Mouse (Mus musculus) stomach, postnatal 0 days (tissue): Measurements from ENCODE around the gene Bcas3. TPM values are rescaled to one million over a fixed set of nuclear protein-coding genes. Genes with fewer than 3 reads are reported as not detected.

Source experiments
- ATAC-seq: fragments of 200-750 bp; cut with Nextera tagmentation; 2 replicates; pipeline ENCODE4 v1.8.0; 2017; ENCODE audit not compliant: low FRiP score, low TSS enrichment
- DNase-seq: peaks from one replicate; pipeline ENCODE4 v3.0.0-alpha.2; 2016; ENCODE audit warnings: low spot score
- H3K27ac ChIP-seq: fragments of 300-500 bp; sonication (generic); replicated peaks from 2 replicates; pipeline ENCODE4 v1.5.1; 2014; ENCODE audit warnings: mild to moderate bottlenecking, control low read depth
- H3K27me3 ChIP-seq: fragments of 300-500 bp; sonication (generic); 2 replicates; pipeline ENCODE4 v1.6.1; 2014; ENCODE audit warnings: low read length; ENCODE audit not compliant: control insufficient read depth, insufficient read depth
- H3K36me3 ChIP-seq: fragments of 300-500 bp; sonication (generic); 2 replicates; pipeline ENCODE4 v1.6.1; 2014; ENCODE audit warnings: low read length, mixed read lengths; ENCODE audit not compliant: control insufficient read depth, insufficient read depth
- H3K4me1 ChIP-seq: fragments of 300-500 bp; sonication (generic); replicated peaks from 2 replicates; pipeline ENCODE4 v1.6.1; 2014; ENCODE audit warnings: antibody characterized with exemption; ENCODE audit not compliant: control insufficient read depth, insufficient read depth
- H3K4me2 ChIP-seq: fragments of 300-500 bp; sonication (generic); replicated peaks from 2 replicates; pipeline ENCODE4 v1.6.1; 2014; ENCODE audit warnings: low read depth, mild to moderate bottlenecking, control low read depth, moderate library complexity
- H3K4me3 ChIP-seq: fragments of 300-500 bp; sonication (generic); 2 replicates; pipeline ENCODE4 v1.5.1; 2014; ENCODE audit warnings: low read depth, low read length, control low read depth
- H3K9ac ChIP-seq: fragments of 300-500 bp; sonication (generic); 2 replicates; pipeline ENCODE4 v1.6.1; 2014; ENCODE audit warnings: mild to moderate bottlenecking, low read length, control low read depth, mixed read lengths
- H3K9me3 ChIP-seq: fragments of 300-500 bp; sonication (generic); 2 replicates; pipeline ENCODE4 v1.6.1; 2016; ENCODE audit warnings: low read length; ENCODE audit not compliant: control insufficient read depth
- CTCF ChIP-seq: IDR thresholded peaks from 2 replicates; pipeline ENCODE4 v1.5.1; 2016; ENCODE audit warnings: antibody characterized with exemption, low read depth, mild to moderate bottlenecking, moderate library complexity
- EP300 ChIP-seq: optimal IDR thresholded peaks from 2 replicates; pipeline ENCODE3; 2016; ENCODE audit warnings: antibody characterized with exemption
- WGBS: fragments of 180-500 bp; shearing (Covaris S2); extraction: QIAGEN DNeasy Blood & Tissue Kit; methylation state at CpG from one replicate; pipeline ENCODE4 v1.1.7; 2014; 5-methylcytosine and 5-hydroxymethylcytosine counted together
- polyA plus RNA-seq: library from polyadenylated mRNA; unstranded; fragments of >200 nt; fragmentation: Nextera tagmentation; extraction: Ambion mirVana; gene quantifications from 2 replicates; pipeline ENCODE4 v1.2.1, GENCODE M21; 2015

Bcas3 gene
- polyA plus RNA-seq, 1 experiment from 2014 or later, result 16.5 TPM

- ATAC-seq (no peak), DNase-seq (no peak)
- Histone ChIP-seq H3K27ac (no peak overlapping the region), H3K4me1 (no peaks in the 10 kb centered on the region; the same call in 1 of the 2 replicates), H3K36me3 (no peaks in the 10 kb centered on the region), H3K9me3 (no peaks in the 10 kb centered on the region), H3K9ac (no peak overlapping the region), H3K27me3 (no peaks in the 10 kb centered on the region), H3K4me2 (no peak overlapping the region), H3K4me3 (no peak overlapping the region)
- WGBS, result 45% methylated on average over 5 of the region's 5 CpGs
- TF ChIP-seq CTCF (no peak), EP300 (no peak)
Observed at GRCm38 (mm10) chr11:85609303-85609940, 256.5 kb downstream of the Bcas3 start.

DNA sequence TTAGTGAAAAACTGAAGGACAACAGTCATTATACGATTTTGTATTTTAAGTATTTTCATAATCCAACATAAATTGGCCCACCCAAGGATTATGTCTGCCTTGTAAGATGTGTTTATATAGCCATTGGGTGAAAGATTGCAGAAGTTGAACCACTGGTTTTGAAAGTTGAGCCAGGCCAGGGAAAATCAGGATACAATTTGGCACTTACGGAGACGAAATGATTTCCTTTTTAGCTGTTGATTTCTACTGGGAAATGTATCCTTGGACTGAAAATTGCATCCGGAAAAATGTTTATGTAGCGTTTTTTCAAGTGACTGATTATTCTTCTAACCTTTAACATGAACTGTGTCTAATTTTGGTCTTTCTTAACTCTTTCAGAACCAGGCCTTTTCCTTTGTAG lies 260.1 kb downstream of the Bcas3 start:
- Histone ChIP-seq H3K4me3 (no peak overlapping the region), H3K4me2 (no peak overlapping the region), H3K9ac (no peak overlapping the region), H3K27me3 (no peaks in the 10 kb centered on the region), H3K36me3 (no peaks in the 10 kb centered on the region), H3K4me1 (no peaks in the 10 kb centered on the region; the same call in 1 of the 2 replicates), H3K27ac (no peak overlapping the region), H3K9me3 (no peaks in the 10 kb centered on the region)
- no peak for ATAC-seq
- TF ChIP-seq EP300, result no peak
- no peak for TF ChIP-seq CTCF
- DNase-seq, result no peak
- WGBS, result 22% methylated on average over 5 of the region's 5 CpGs

DNA sequence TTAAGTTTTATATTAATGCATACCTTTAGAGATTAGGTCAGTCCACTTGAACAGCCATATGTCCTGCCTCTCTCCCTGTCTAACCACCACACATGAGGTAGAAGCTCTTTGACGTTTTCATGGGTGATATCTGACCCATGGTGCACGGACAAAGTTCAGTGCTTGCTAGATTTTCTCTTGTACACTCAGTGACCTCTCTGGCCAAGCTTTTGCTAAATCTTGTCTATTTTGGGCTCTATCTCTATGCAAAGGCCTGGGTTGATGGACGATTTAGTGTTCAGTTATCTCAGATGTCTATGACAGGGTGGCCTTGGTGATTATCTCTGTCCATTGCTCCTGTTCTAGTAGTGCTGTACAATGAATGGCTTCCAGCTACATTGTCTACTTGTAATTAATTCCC lies 260.6 kb downstream of the Bcas3 start:
- H3K4me1 ChIP-seq, result no peaks in the 10 kb centered on the region; the same call in 1 of the 2 replicates
- no peaks in the 10 kb centered on the region for H3K9me3 ChIP-seq
- WGBS, result 52% methylated on average over 3 of the region's 3 CpGs
- H3K4me3 ChIP-seq, result no peak overlapping the region
- no peak overlapping the region for H3K27ac ChIP-seq
- no peak overlapping the region for H3K9ac ChIP-seq
- TF ChIP-seq CTCF (no peak), EP300 (no peak)
- H3K27me3 ChIP-seq, result no peaks in the 10 kb centered on the region
- DNase-seq (no peak), ATAC-seq (no peak)
- H3K4me2 ChIP-seq, result no peak overlapping the region
- H3K36me3 ChIP-seq, result no peaks in the 10 kb centered on the region

- Histone ChIP-seq H3K4me2 (no peak overlapping the region), H3K9ac (no peak overlapping the region), H3K4me3 (no peak overlapping the region), H3K36me3 (no peaks in the 10 kb centered on the region), H3K27ac (no peak overlapping the region), H3K4me1 (no peaks in the 10 kb centered on the region; the same call in 1 of the 2 replicates), H3K9me3 (no peaks in the 10 kb centered on the region), H3K27me3 (no peaks in the 10 kb centered on the region)
- ATAC-seq, result no peak
- TF ChIP-seq CTCF (no peak), EP300 (no peak)
- 71% methylated on average over 7 of the region's 7 CpGs for WGBS
- no peak for DNase-seq
Observed at GRCm38 (mm10) chr11:85614431-85614830, 261.5 kb downstream of the Bcas3 start.

- Histone ChIP-seq H3K9ac (no peak overlapping the region), H3K27ac (no peak overlapping the region), H3K36me3 (no peaks in the 10 kb centered on the region), H3K4me1 (no peaks in the 10 kb centered on the region), H3K27me3 (no peaks in the 10 kb centered on the region), H3K4me2 (no peak overlapping the region), H3K9me3 (no peaks in the 10 kb centered on the region), H3K4me3 (no peak overlapping the region)
- no peak for ATAC-seq
- DNase-seq, result no peak
- no peak for TF ChIP-seq CTCF
- TF ChIP-seq EP300, result no peak
- 53% methylated on average over 7 of the region's 7 CpGs for WGBS
Observed at GRCm38 (mm10) chr11:85615421-85615820, 262.5 kb downstream of the Bcas3 start.

- ATAC-seq (no peak), DNase-seq (no peak)
- H3K4me2 ChIP-seq, result no peak overlapping the region
- H3K9ac ChIP-seq, result no peak overlapping the region
- H3K36me3 ChIP-seq, result no peaks in the 10 kb centered on the region
- no peak overlapping the region for H3K4me3 ChIP-seq
- H3K4me1 ChIP-seq, result no peaks in the 10 kb centered on the region
- no peak overlapping the region for H3K27ac ChIP-seq
- TF ChIP-seq CTCF (no peak), EP300 (no peak)
- H3K9me3 ChIP-seq, result no peaks in the 10 kb centered on the region
- 46% methylated on average over 2 of the region's 2 CpGs for WGBS
- H3K27me3 ChIP-seq, result no peaks in the 10 kb centered on the region
Observed at GRCm38 (mm10) chr11:85621486-85621885, 268.5 kb downstream of the Bcas3 start.
